Mouse (Mus musculus) liver, postnatal 0 days (tissue): ENCODE measurements around the gene Depdc7. TPM values are rescaled to one million over a fixed set of nuclear protein-coding genes. Genes with fewer than 3 reads are reported as not detected.

ENCODE experiments used
- ATAC-seq: fragments of 200-750 bp; cut with Nextera tagmentation; 2 replicates; pipeline ENCODE4 v1.8.0; 2017; ENCODE audit warnings: mild to moderate bottlenecking, moderate library complexity
- DNase-seq: peaks from one replicate; pipeline ENCODE4 v3.0.0-alpha.2; 2016
- H3K27ac ChIP-seq: fragments of 300-500 bp; sonication (generic); 2 replicates; pipeline ENCODE4 v1.5.1; 2014; ENCODE audit warnings: antibody characterized with exemption, moderate library complexity, mild to moderate bottlenecking, low read depth
- H3K27me3 ChIP-seq: fragments of 300-500 bp; sonication (generic); 2 replicates; pipeline ENCODE4 v1.6.1; 2014; ENCODE audit warnings: low read length, control low read depth, mixed read lengths; ENCODE audit not compliant: insufficient read depth
- H3K36me3 ChIP-seq: fragments of 300-500 bp; sonication (generic); replicated peaks from 2 replicates; pipeline ENCODE4 v1.6.1; 2014; ENCODE audit warnings: mild to moderate bottlenecking, control low read depth, low read length, moderate library complexity, mixed read lengths; ENCODE audit not compliant: insufficient read depth
- H3K4me1 ChIP-seq: fragments of 300-500 bp; sonication (generic); 2 replicates; pipeline ENCODE4 v1.6.1; 2014; ENCODE audit warnings: antibody characterized with exemption, mild to moderate bottlenecking, control low read depth; ENCODE audit not compliant: insufficient read depth
- H3K4me2 ChIP-seq: fragments of 300-500 bp; sonication (generic); 2 replicates; pipeline ENCODE4 v1.6.1; 2014; ENCODE audit warnings: low read depth, mild to moderate bottlenecking, low read length, moderate library complexity, mixed read lengths
- H3K4me3 ChIP-seq: fragments of 300-500 bp; sonication (generic); 2 replicates; pipeline ENCODE4 v1.5.1; 2014; ENCODE audit warnings: low read depth, low read length
- H3K9ac ChIP-seq: fragments of 300-500 bp; sonication (generic); replicated peaks from 2 replicates; pipeline ENCODE4 v1.6.1; 2014; ENCODE audit warnings: mild to moderate bottlenecking, moderate library complexity
- H3K9me3 ChIP-seq: fragments of 300-500 bp; sonication (generic); 2 replicates; pipeline ENCODE4 v1.6.1; 2016; ENCODE audit warnings: mild to moderate bottlenecking, control low read depth, low read length, mixed read lengths
- CTCF ChIP-seq: sonication (generic); IDR thresholded peaks from 2 replicates; pipeline ENCODE4 v1.5.1; 2016; ENCODE audit warnings: antibody characterized with exemption, low read depth
- EP300 ChIP-seq: IDR thresholded peaks from 2 replicates; pipeline ENCODE4 v1.6.1; 2016; ENCODE audit warnings: antibody characterized with exemption, low read depth, mild to moderate bottlenecking
- WGBS: fragments of 180-500 bp; shearing (Covaris S2); extraction: QIAGEN DNeasy Blood & Tissue Kit; methylation state at CpG from one replicate; pipeline ENCODE4 v1.1.7; 2014; ENCODE audit not compliant: insufficient replicate concordance; 5-methylcytosine and 5-hydroxymethylcytosine counted together
- polyA plus RNA-seq: library from polyadenylated mRNA; unstranded; fragments of >200 nt; fragmentation: Nextera tagmentation; extraction: Ambion mirVana; gene quantifications from 2 replicates; pipeline ENCODE4 v1.2.1, GENCODE M21; 2015

The Depdc7 gene
- polyA plus RNA-seq, 1 experiment from 2014 or later = 20.6 TPM

DNA sequence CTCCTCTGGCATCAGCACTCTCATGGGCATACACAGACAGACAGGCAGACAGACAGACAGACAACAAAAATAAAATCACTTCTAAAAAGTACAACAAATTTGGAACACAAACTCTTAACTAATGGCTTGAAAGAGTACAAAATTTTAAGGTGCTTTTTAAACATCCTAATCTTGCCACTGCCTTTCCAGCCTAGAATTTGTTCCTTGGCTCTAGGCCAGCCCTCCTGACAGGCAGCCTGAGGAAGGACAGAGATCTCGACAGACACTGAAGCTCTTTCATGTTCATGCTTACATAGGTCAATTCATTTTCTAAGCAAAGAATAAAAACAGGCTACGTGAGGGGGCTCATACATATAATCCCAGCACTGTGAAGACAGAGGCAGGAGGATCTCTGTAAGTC lies 50.1 kb downstream of the Depdc7 start:
- no peak overlapping the region for H3K4me3 ChIP-seq
- no peak overlapping the region for H3K27ac ChIP-seq
- ATAC-seq = no peak
- no peak for DNase-seq
- H3K27me3 ChIP-seq = no peaks in the 10 kb centered on the region
- TF ChIP-seq EP300 (no peak), CTCF (no peak)
- no peak overlapping the region for H3K4me2 ChIP-seq
- H3K36me3 ChIP-seq = no peaks in the 10 kb centered on the region
- H3K9ac ChIP-seq = no peak overlapping the region
- no peaks in the 10 kb centered on the region for H3K9me3 ChIP-seq
- H3K4me1 ChIP-seq = peaks cover 8% of the 10 kb centered on the region
- WGBS = 48% methylated on average over 2 of the region's 2 CpGs

- no peak overlapping the region for H3K4me2 ChIP-seq
- H3K4me1 ChIP-seq = peaks cover 8% of the 10 kb centered on the region
- DNase-seq (no peak), ATAC-seq (no peak)
- no peak overlapping the region for H3K27ac ChIP-seq
- no peaks in the 10 kb centered on the region for H3K9me3 ChIP-seq
- TF ChIP-seq EP300 (no peak), CTCF (no peak)
- no peak overlapping the region for H3K9ac ChIP-seq
- 37% methylated on average over 4 of the region's 4 CpGs for WGBS
- H3K4me3 ChIP-seq = no peak overlapping the region
- no peaks in the 10 kb centered on the region for H3K36me3 ChIP-seq
- H3K27me3 ChIP-seq = no peaks in the 10 kb centered on the region
Observed at GRCm38 (mm10) chr2:104690720-104691119, 52.0 kb downstream of the Depdc7 start.

- no peaks in the 10 kb centered on the region for H3K27me3 ChIP-seq
- peak overlapping the region; percentile 80 for H3K27ac ChIP-seq
- no peak overlapping the region for H3K9ac ChIP-seq
- H3K36me3 ChIP-seq = no peaks in the 10 kb centered on the region
- H3K9me3 ChIP-seq = no peaks in the 10 kb centered on the region
- H3K4me1 ChIP-seq = peaks cover 8% of the 10 kb centered on the region
- DNase-seq (no peak), ATAC-seq (peak; percentile 24; the same call in 1 of the 2 replicates)
- WGBS = 57% methylated on average over 8 of the region's 8 CpGs
- no peak overlapping the region for H3K4me3 ChIP-seq
- TF ChIP-seq EP300 (no peak), CTCF (no peak)
- H3K4me2 ChIP-seq = no peak overlapping the region
Observed at GRCm38 (mm10) chr2:104688724-104689123, 54.0 kb downstream of the Depdc7 start.

DNA sequence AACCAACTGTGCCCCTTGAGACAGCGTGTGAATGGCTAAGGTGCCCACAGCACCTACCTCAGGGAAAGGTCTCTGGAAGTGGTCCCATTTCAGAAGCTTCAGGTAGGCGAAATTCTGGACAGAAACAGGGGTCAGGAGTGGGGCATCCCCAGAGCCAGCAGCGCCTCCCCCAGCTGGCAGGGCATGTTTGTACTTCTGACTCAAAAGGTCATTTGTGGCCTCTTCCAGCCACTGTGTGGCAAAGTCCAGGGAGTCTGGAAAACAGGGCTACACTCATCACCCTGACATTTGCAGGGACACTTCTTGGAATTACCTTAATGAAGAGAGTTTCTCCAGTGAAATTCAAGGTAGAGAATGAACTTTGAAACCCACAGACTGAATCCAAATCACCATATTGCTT lies 54.4 kb downstream of the Depdc7 start:
- Histone ChIP-seq H3K9me3 (no peaks in the 10 kb centered on the region), H3K4me2 (no peak overlapping the region), H3K36me3 (no peaks in the 10 kb centered on the region; the same call in 1 of the 2 replicates), H3K4me3 (no peak overlapping the region), H3K4me1 (peaks cover 8% of the 10 kb centered on the region), H3K9ac (no peak overlapping the region), H3K27ac (peak overlapping the region; percentile 80), H3K27me3 (no peaks in the 10 kb centered on the region)
- WGBS = 48% methylated on average over 3 of the region's 3 CpGs
- TF ChIP-seq CTCF = no peak
- no peak for TF ChIP-seq EP300
- ATAC-seq (peak; percentile 87), DNase-seq (peak; percentile 53)

DNA sequence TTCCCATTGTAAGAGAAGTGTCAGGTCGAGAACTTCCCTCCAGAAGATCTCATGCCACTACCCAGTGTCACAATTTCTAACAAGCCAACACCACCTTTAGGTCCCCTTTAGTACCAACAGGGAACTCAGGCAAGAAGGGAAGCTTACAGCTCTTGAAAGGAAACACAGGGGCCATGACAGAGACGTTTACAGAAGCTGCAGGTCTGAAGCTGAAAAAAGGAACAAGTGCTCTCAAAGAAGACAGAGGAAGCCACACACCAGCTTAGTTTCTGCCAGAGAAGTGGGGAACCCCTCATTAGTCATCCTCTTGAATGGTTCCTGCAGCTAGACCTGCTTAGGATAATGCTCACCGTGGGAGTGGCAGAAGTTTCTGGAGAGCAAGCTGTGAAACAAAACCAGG lies 55.4 kb downstream of the Depdc7 start:
- ATAC-seq (no peak), DNase-seq (no peak)
- Histone ChIP-seq H3K4me2 (no peak overlapping the region), H3K4me3 (no peak overlapping the region), H3K4me1 (peaks cover 8% of the 10 kb centered on the region), H3K27me3 (no peaks in the 10 kb centered on the region), H3K36me3 (no peaks in the 10 kb centered on the region; the same call in 1 of the 2 replicates), H3K9ac (no peak overlapping the region), H3K27ac (no peak overlapping the region), H3K9me3 (no peaks in the 10 kb centered on the region)
- TF ChIP-seq CTCF (no peak), EP300 (no peak)
- 26% methylated on average over 3 of the region's 3 CpGs for WGBS

GRCm38 (mm10) chr2:104685418-104685817 lies 57.3 kb downstream of the Depdc7 start:
- no peak overlapping the region for H3K4me3 ChIP-seq
- no peaks in the 10 kb centered on the region for H3K27me3 ChIP-seq
- ATAC-seq (peak; percentile 76), DNase-seq (peak; percentile 85)
- H3K4me1 ChIP-seq = peaks cover 8% of the 10 kb centered on the region
- H3K4me2 ChIP-seq = peak overlapping the region; percentile 53
- H3K36me3 ChIP-seq = no peaks in the 10 kb centered on the region; the same call in 1 of the 2 replicates
- no peaks in the 10 kb centered on the region for H3K9me3 ChIP-seq
- H3K27ac ChIP-seq = no peak overlapping the region
- TF ChIP-seq EP300 = no peak
- TF ChIP-seq CTCF = peak; percentile 97
- H3K9ac ChIP-seq = no peak overlapping the region
- 5% methylated on average over 13 of the region's 13 CpGs for WGBS

- 66% methylated on average over 4 of the region's 4 CpGs for WGBS
- DNase-seq (no peak), ATAC-seq (no peak)
Observed at GRCm38 (mm10) chr2:104684771-104685170, 57.9 kb downstream of the Depdc7 start.

More at GRCm38 (mm10) chr2:104684771-104685170, 57.9 kb downstream of the Depdc7 start:
- Histone ChIP-seq H3K4me1 (peaks cover 8% of the 10 kb centered on the region), H3K4me2 (peak overlapping the region; percentile 53; the same call in 1 of the 2 replicates), H3K36me3 (no peaks in the 10 kb centered on the region; the same call in 1 of the 2 replicates), H3K9me3 (no peaks in the 10 kb centered on the region), H3K4me3 (no peak overlapping the region), H3K9ac (no peak overlapping the region), H3K27ac (no peak overlapping the region), H3K27me3 (no peaks in the 10 kb centered on the region)
- TF ChIP-seq CTCF = no peak
- no peak for TF ChIP-seq EP300
